Mouse (Mus musculus) neural tube, embryonic 14.5 days (tissue): ENCODE data around the gene Nlgn1. TPM values are rescaled to one million over a fixed set of nuclear protein-coding genes. Genes with fewer than 3 reads are reported as not detected.

Experiments
- ATAC-seq: fragments of 200-750 bp; cut with Nextera tagmentation; 2 replicates; pipeline ENCODE4 v1.8.0; 2017; ENCODE audit warnings: low read depth, mild to moderate bottlenecking, moderate TSS enrichment, moderate library complexity
- H3K27ac ChIP-seq: fragments of 300-500 bp; sonication (generic); 2 replicates; pipeline ENCODE4 v1.5.1; 2014; ENCODE audit warnings: low read depth, mild to moderate bottlenecking, control low read depth, low read length, moderate library complexity, mixed read lengths
- H3K27me3 ChIP-seq: fragments of 300-500 bp; sonication (generic); 2 replicates; pipeline ENCODE4 v1.6.1; 2014; ENCODE audit warnings: low read length; ENCODE audit not compliant: control insufficient read depth, insufficient read depth
- H3K36me3 ChIP-seq: fragments of 300-500 bp; sonication (generic); 2 replicates; pipeline ENCODE4 v1.6.1; 2014; ENCODE audit warnings: low read length, mixed read lengths; ENCODE audit not compliant: control insufficient read depth, insufficient read depth
- H3K4me1 ChIP-seq: fragments of 300-500 bp; sonication (generic); 2 replicates; pipeline ENCODE4 v1.6.1; 2014; ENCODE audit warnings: low read length; ENCODE audit not compliant: control insufficient read depth, insufficient read depth
- H3K4me2 ChIP-seq: fragments of 300-500 bp; sonication (generic); 2 replicates; pipeline ENCODE4 v1.6.1; 2014; ENCODE audit warnings: mild to moderate bottlenecking, low read depth, low read length, control low read depth
- H3K4me3 ChIP-seq: fragments of 300-500 bp; sonication (generic); 2 replicates; pipeline ENCODE4 v1.5.1; 2014; ENCODE audit warnings: low read depth, low read length, control low read depth, mixed read lengths
- H3K9ac ChIP-seq: fragments of 300-500 bp; sonication (generic); replicated peaks from 2 replicates; pipeline ENCODE4 v1.6.1; 2014; ENCODE audit warnings: low read depth, mild to moderate bottlenecking, control low read depth, low read length, mixed read lengths
- H3K9me3 ChIP-seq: fragments of 300-500 bp; sonication (generic); 2 replicates; pipeline ENCODE4 v1.6.1; 2016; ENCODE audit warnings: low read length; ENCODE audit not compliant: control insufficient read depth
- WGBS: fragments of 180-500 bp; shearing (Covaris S2); extraction: QIAGEN DNeasy Blood & Tissue Kit; methylation state at CpG from one replicate; pipeline ENCODE4 v1.1.7; 2014; 5-methylcytosine and 5-hydroxymethylcytosine counted together
- polyA plus RNA-seq: library from polyadenylated mRNA; unstranded; fragments of >200 nt; fragmentation: Nextera tagmentation; extraction: Ambion mirVana; gene quantifications from 2 replicates; pipeline ENCODE4 v1.2.1, GENCODE M21; 2014

Nlgn1 gene
- polyA plus RNA-seq, 1 experiment from 2014 or later = 39.3 TPM

- H3K27me3 ChIP-seq = peaks cover 4% of the 10 kb centered on the region; the same call in 1 of the 2 replicates
- H3K4me1 ChIP-seq = peaks cover 3% of the 10 kb centered on the region; the same call in 1 of the 2 replicates
- ATAC-seq = no peak
- H3K27ac ChIP-seq = no peak overlapping the region
- H3K4me2 ChIP-seq = peak overlapping the region; percentile 70
- no peaks in the 10 kb centered on the region for H3K36me3 ChIP-seq
- no peak overlapping the region for H3K9ac ChIP-seq
- peak overlapping the region; percentile 77 for H3K4me3 ChIP-seq
- no peaks in the 10 kb centered on the region for H3K9me3 ChIP-seq
- 44% methylated on average over 4 of the region's 4 CpGs for WGBS
These were observed 2.2 kb downstream of the Nlgn1 start for GRCm38 (mm10) chr3:26330019-26330418.

DNA sequence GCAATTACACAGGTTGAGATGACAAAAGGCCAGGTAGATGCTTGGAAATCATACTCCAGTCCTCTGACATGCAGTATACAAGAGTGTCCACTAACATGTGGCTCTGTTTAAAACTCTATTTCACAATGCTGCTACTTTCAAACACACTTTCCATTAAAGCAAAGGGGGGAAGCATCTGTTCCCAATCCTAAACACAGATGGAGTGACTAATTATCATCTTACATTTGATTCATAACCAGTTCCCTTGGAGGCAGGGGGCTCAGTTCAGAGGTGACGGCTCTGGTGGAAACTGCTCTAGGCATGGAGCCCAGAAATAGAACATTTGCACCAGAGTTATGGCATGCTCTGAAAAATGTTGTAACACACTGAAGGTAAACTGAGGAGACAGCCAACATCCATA lies 7.8 kb downstream of the Nlgn1 start:
- Histone ChIP-seq H3K4me1 (no peaks in the 10 kb centered on the region), H3K27me3 (no peaks in the 10 kb centered on the region), H3K9ac (no peak overlapping the region), H3K4me3 (no peak overlapping the region), H3K36me3 (no peaks in the 10 kb centered on the region), H3K27ac (no peak overlapping the region), H3K9me3 (no peaks in the 10 kb centered on the region), H3K4me2 (no peak overlapping the region)
- 39% methylated on average over 1 of the region's 1 CpGs for WGBS
- ATAC-seq = no peak

DNA sequence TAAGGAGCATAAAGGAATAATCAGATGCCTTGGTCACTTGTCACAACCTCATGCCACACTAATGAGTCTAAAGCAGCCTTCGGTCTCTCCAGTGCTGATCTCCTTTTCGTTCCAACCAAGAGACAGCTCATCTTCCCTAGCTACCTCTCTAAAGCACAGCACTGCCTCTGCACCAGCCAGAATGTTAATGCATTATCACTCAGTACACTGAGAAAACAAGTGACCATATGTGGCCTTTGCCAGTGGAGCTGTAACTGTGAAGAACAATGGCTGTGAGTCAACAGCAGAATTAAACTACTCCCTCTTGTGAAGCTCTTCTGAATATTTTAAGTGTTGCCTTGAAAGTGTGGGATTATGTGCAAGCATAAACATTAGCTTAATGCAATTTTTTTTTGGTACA lies 14.9 kb downstream of the Nlgn1 start:
- H3K9ac ChIP-seq = no peak overlapping the region
- ATAC-seq = no peak
- 79% methylated on average over 2 of the region's 2 CpGs for WGBS

DNA sequence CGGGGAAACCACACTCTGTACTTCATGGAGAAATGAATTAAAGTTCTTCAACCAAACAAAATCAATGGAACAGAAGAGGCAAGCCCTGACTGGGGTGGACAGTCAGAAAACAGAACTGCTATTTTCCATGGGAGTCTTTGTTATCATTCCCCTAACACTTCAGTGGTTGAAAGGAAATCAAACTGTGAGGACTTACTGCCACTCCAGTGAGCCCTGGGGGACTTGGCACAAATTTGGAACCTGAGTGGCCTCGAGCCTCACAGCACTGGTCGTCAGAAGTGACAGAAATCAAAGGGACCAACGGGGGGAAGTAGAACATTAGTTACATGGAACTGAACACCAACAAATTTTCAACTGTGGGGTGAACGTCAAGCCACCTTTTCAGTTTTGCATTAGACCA lies 34.4 kb downstream of the Nlgn1 start:
- no peak for ATAC-seq
- Histone ChIP-seq H3K4me3 (no peak overlapping the region), H3K27ac (no peak overlapping the region), H3K36me3 (no peaks in the 10 kb centered on the region), H3K27me3 (no peaks in the 10 kb centered on the region), H3K4me2 (no peak overlapping the region), H3K4me1 (no peaks in the 10 kb centered on the region), H3K9me3 (no peaks in the 10 kb centered on the region), H3K9ac (no peak overlapping the region)
- 56% methylated on average over 5 of the region's 5 CpGs for WGBS

More for the DNA sequence above, 14.9 kb downstream of the Nlgn1 start:
- H3K27ac ChIP-seq = no peak overlapping the region
- H3K9me3 ChIP-seq = no peaks in the 10 kb centered on the region
- no peaks in the 10 kb centered on the region for H3K4me1 ChIP-seq
- H3K4me3 ChIP-seq = no peak overlapping the region
- H3K27me3 ChIP-seq = no peaks in the 10 kb centered on the region
- no peaks in the 10 kb centered on the region for H3K36me3 ChIP-seq
- H3K4me2 ChIP-seq = no peak overlapping the region

- Histone ChIP-seq H3K27ac (no peak overlapping the region), H3K27me3 (no peaks in the 10 kb centered on the region), H3K4me2 (no peak overlapping the region), H3K9me3 (no peaks in the 10 kb centered on the region), H3K4me3 (no peak overlapping the region), H3K9ac (no peak overlapping the region), H3K4me1 (no peaks in the 10 kb centered on the region), H3K36me3 (no peaks in the 10 kb centered on the region)
- 33% methylated on average over 4 of the region's 4 CpGs for WGBS
- ATAC-seq = no peak
These were observed 61.1 kb downstream of the Nlgn1 start for GRCm38 (mm10) chr3:26270894-26271795.

DNA sequence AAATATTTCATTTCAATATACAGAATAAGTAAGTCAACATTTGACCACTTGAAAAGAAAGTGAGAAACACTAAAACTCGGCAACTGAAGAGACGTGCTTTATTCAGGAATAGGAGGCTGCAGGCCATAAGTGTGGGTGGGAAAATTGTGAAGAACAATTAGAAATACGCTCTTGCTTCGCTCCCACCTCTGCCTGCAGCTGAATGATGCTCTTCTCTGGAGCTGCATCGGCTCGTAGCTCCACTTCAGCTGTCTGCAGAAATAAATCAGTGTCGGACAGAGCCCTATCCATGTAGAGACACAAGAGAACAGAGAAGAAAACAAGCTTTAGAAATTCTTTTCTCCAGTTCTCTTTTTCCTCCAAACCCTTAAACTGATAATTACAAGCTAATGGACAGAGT lies 85.7 kb downstream of the Nlgn1 start:
- no peak overlapping the region for H3K4me3 ChIP-seq
- ATAC-seq = no peak
- H3K27me3 ChIP-seq = no peaks in the 10 kb centered on the region
- H3K36me3 ChIP-seq = no peaks in the 10 kb centered on the region
- no peak overlapping the region for H3K9ac ChIP-seq
- 57% methylated on average over 7 of the region's 7 CpGs for WGBS
- no peaks in the 10 kb centered on the region for H3K9me3 ChIP-seq
- no peak overlapping the region for H3K4me2 ChIP-seq
- H3K4me1 ChIP-seq = no peaks in the 10 kb centered on the region
- no peak overlapping the region for H3K27ac ChIP-seq

DNA sequence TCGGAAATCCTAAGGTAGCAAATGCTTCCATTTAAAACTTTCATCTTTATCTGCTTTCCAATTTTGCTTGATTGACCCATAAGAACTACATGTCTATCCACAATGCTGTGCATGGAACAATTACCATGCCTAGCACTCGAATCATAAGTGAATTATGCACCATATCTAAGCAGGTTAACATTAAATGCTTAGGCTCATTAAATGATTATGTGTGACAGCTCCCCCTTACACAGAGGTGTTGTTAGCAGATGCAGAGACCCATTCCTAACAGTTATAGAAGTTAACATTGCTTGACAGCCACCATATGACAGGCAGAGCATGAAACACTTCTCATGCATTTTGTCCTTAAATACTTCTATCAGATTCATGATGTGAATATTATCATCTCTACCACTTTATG lies 89.0 kb downstream of the Nlgn1 start:
- Histone ChIP-seq H3K4me3 (no peak overlapping the region), H3K27me3 (no peaks in the 10 kb centered on the region), H3K9ac (no peak overlapping the region), H3K27ac (no peak overlapping the region), H3K36me3 (no peaks in the 10 kb centered on the region), H3K9me3 (no peaks in the 10 kb centered on the region), H3K4me2 (no peak overlapping the region), H3K4me1 (no peaks in the 10 kb centered on the region)
- ATAC-seq = no peak
- WGBS = 63% methylated on average over 2 of the region's 2 CpGs

DNA sequence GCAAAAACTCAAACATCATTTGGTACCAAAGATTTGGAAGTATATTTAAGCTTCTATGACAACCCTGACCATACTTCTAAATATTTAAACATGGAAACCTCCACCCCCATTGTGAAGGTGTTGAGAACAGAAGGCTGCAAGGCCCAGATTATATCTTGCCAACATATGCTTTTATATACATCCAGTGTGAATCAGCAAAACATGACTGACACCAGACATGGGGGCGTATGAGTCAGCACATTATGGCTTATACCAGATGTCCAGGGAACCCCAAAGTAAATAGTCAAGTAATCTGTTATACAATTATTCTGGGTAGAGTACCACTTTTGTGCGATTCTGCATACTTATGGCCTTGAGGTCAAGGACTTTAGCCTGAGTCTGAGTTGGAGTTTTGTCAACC lies 102.3 kb downstream of the Nlgn1 start:
- H3K9ac ChIP-seq = no peak overlapping the region
- no peaks in the 10 kb centered on the region for H3K9me3 ChIP-seq
- no peak overlapping the region for H3K4me3 ChIP-seq
- H3K4me1 ChIP-seq = no peaks in the 10 kb centered on the region; the same call in 1 of the 2 replicates
- no peaks in the 10 kb centered on the region for H3K27me3 ChIP-seq
- H3K4me2 ChIP-seq = no peak overlapping the region
- ATAC-seq = no peak
- 93% methylated on average over 2 of the region's 2 CpGs for WGBS
- no peak overlapping the region for H3K27ac ChIP-seq
- no peaks in the 10 kb centered on the region for H3K36me3 ChIP-seq

DNA sequence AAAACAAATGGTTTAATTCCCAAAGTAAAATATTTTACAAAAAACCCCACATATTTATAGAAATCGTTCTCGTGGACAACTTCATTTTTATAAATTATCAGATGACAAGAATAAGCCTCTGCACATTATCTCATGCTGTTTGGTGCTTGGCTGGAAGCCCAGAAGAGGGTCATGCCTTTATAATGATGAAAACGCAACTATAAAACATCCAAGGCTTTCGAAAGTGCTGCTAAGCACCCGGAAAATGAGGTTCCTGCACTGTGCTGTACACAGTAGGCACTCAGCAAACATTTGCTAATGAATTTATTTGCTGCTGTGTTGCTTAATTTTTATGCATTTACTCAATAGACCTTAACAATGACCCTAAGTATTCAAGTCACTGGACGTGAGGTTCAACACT lies 103.4 kb downstream of the Nlgn1 start:
- Histone ChIP-seq H3K9ac (no peak overlapping the region), H3K4me3 (no peak overlapping the region), H3K9me3 (no peaks in the 10 kb centered on the region), H3K36me3 (no peaks in the 10 kb centered on the region), H3K4me1 (no peaks in the 10 kb centered on the region; the same call in 1 of the 2 replicates), H3K27ac (no peak overlapping the region), H3K4me2 (no peak overlapping the region), H3K27me3 (no peaks in the 10 kb centered on the region)
- no peak for ATAC-seq
- 31% methylated on average over 6 of the region's 6 CpGs for WGBS
